Mouse (Mus musculus) liver, embryonic 12.5 days (tissue): ENCODE results near the gene Cdhr3. TPM values are rescaled to one million over a fixed set of nuclear protein-coding genes. Genes with fewer than 3 reads are reported as not detected.

Experiments used
- ATAC-seq: fragments of 200-750 bp; cut with Nextera tagmentation; 2 replicates; pipeline ENCODE4 v1.8.0; 2017; ENCODE audit warnings: moderate number of reproducible peaks, mild to moderate bottlenecking, moderate library complexity
- H3K27ac ChIP-seq: fragments of 300-500 bp; sonication (generic); 2 replicates; pipeline ENCODE4 v1.5.1; 2016; ENCODE audit warnings: mild to moderate bottlenecking
- H3K27me3 ChIP-seq: fragments of 300-500 bp; sonication (generic); replicated peaks from 2 replicates; pipeline ENCODE4 v1.6.1; 2016; ENCODE audit warnings: mild to moderate bottlenecking, moderate library complexity
- H3K36me3 ChIP-seq: fragments of 300-500 bp; sonication (generic); 2 replicates; pipeline ENCODE4 v1.6.1; 2016; ENCODE audit warnings: mild to moderate bottlenecking, moderate library complexity
- H3K4me1 ChIP-seq: fragments of 300-500 bp; sonication (generic); 2 replicates; pipeline ENCODE4 v1.6.1; 2016
- H3K4me2 ChIP-seq: fragments of 300-500 bp; sonication (generic); 2 replicates; pipeline ENCODE4 v1.6.1; 2016; ENCODE audit warnings: mild to moderate bottlenecking, moderate library complexity
- H3K4me3 ChIP-seq: fragments of 300-500 bp; sonication (generic); 2 replicates; pipeline ENCODE4 v1.5.1; 2016; ENCODE audit warnings: mild to moderate bottlenecking, moderate library complexity
- H3K9ac ChIP-seq: fragments of 300-500 bp; sonication (generic); 2 replicates; pipeline ENCODE4 v1.6.1; 2016; ENCODE audit warnings: mild to moderate bottlenecking, moderate library complexity
- H3K9me3 ChIP-seq: fragments of 300-500 bp; sonication (generic); replicated peaks from 2 replicates; pipeline ENCODE4 v1.6.1; 2016; ENCODE audit warnings: mild to moderate bottlenecking, moderate library complexity
- WGBS: fragments of 180-500 bp; shearing (Covaris S2); methylation state at CpG from one replicate; pipeline ENCODE4 v1.1.7; 2016; ENCODE audit not compliant: insufficient replicate concordance; 5-methylcytosine and 5-hydroxymethylcytosine counted together
- polyA plus RNA-seq: library from polyadenylated mRNA; unstranded; fragments of >200 nt; fragmentation: Nextera tagmentation; extraction: Ambion mirVana; gene quantifications from 2 replicates; pipeline ENCODE4 v1.2.1, GENCODE M21; 2016

The Cdhr3 gene
- polyA plus RNA-seq, 1 experiment from 2014 or later: not detected

- Histone ChIP-seq H3K36me3 (no peaks in the 10 kb centered on the region), H3K27me3 (peaks cover 3% of the 10 kb centered on the region; the same call in 1 of the 2 replicates), H3K27ac (no peak overlapping the region), H3K9ac (no peak overlapping the region), H3K4me3 (no peak overlapping the region), H3K4me2 (no peak overlapping the region), H3K4me1 (0 out of 2 replicates have a peak, but pooled peaks cover 6% of the 10 kb centered on the region), H3K9me3 (no peaks in the 10 kb centered on the region)
- 80% methylated on average over 7 of the region's 7 CpGs for WGBS
- ATAC-seq: no peak
Observed at GRCm38 (mm10) chr12:33046434-33046833, 46.2 kb downstream of the Cdhr3 start.

DNA sequence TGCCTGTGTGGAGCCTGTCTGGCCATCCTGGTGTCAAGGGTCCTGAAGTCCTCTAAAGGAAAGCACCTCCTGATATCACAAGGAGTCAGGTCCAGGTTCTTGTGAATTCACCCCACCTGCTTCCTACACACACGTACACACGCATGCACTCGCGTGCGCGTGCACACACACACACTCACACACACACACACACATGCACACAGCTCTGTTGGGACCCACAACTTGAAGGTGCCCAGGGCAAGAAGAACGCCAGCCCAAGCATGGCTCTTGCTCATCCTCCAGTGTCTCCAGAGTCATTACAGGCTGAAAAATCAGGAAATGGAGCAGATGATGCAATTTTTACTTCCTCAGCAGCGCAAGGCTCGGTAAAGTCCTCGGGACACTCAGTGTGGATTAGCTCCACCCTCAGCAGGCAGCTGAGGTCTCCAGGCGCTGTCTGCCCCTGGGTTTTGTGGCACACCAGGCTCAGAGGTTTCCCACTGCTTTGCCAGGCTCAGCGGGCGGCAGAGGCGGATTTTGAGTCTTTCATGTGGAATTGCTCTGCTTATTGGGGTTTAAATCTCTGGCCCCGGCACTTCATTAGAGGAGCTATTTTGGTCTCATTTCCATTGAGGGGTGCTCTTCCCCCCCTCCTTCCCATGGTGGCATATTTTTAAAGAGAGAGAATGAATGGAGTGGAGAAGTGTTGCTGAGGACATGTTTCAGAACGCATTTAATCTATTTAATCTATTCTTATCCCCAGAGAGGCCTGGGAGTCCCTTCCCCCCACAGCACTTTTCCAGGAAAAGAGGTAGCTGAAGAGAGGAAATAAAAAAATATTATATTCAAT, 46.9 kb downstream of the Cdhr3 start:
- peaks cover 3% of the 10 kb centered on the region; the same call in 1 of the 2 replicates for H3K27me3 ChIP-seq
- H3K36me3 ChIP-seq: no peaks in the 10 kb centered on the region
- no peaks in the 10 kb centered on the region for H3K9me3 ChIP-seq
- 0 out of 2 replicates have a peak, but pooled peaks cover 6% of the 10 kb centered on the region for H3K4me1 ChIP-seq
- WGBS: 47% methylated on average over 16 of the region's 16 CpGs
- no peak for ATAC-seq
- H3K4me2 ChIP-seq: 0 out of 2 replicates have a peak overlapping the region, but pooled peaks have one; percentile 16
- no peak overlapping the region for H3K9ac ChIP-seq
- H3K4me3 ChIP-seq: no peak overlapping the region
- H3K27ac ChIP-seq: no peak overlapping the region

DNA sequence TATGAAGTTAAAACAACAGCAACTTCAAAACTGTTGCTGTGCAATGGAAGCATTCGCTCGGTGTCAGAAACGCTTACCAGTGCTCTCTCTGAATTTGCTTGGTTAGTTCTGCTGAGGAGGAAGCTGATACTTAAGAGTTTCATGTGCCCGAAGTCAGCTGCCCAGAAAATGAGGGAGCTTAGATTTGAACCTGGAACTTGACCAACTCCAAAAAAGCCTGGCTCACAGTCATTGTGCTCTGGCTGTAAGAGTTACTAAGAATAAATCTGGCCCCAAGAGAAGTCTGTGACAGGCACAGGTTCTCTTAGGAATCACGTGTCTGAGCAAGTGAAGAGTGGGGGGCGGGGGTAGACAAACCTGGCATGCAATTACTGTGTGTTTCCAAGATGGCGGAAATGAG, 51.2 kb downstream of the Cdhr3 start:
- WGBS: 67% methylated on average over 7 of the region's 7 CpGs
- no peak overlapping the region for H3K27ac ChIP-seq

DNA sequence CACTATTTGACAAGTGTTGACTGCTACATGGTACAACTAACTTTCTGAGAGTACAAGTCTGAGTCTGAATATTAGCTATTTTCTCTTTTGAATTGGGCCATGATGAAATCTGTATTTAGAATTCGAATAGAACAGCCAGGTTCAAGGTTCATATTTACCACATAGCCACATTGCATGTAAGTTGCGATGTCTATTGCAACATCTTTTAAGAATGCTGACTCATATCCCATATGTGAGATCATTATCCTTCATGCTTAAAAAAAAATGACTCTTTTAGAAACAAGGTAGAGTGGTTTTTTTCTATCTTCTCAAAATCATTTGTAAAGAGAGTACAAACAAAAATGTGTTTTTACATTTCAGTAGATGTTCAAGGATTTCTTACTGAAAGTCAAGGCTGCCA, 51.9 kb downstream of the Cdhr3 start:
- Histone ChIP-seq H3K9ac (no peak overlapping the region), H3K27ac (no peak overlapping the region), H3K27me3 (peaks cover 9% of the 10 kb centered on the region; the same call in 1 of the 2 replicates), H3K4me2 (no peak overlapping the region), H3K4me3 (no peak overlapping the region), H3K4me1 (peaks cover 5% of the 10 kb centered on the region; the same call in 1 of the 2 replicates), H3K9me3 (no peaks in the 10 kb centered on the region), H3K36me3 (no peaks in the 10 kb centered on the region)
- 49% methylated on average over 2 of the region's 2 CpGs for WGBS
- ATAC-seq: no peak

More for the DNA sequence above, 51.2 kb downstream of the Cdhr3 start:
- no peak overlapping the region for H3K4me3 ChIP-seq
- no peaks in the 10 kb centered on the region for H3K9me3 ChIP-seq
- ATAC-seq: no peak
- H3K4me2 ChIP-seq: no peak overlapping the region
- H3K36me3 ChIP-seq: no peaks in the 10 kb centered on the region
- 0 out of 2 replicates have a peak, but pooled peaks cover 3% of the 10 kb centered on the region for H3K27me3 ChIP-seq
- H3K4me1 ChIP-seq: 0 out of 2 replicates have a peak, but pooled peaks cover 6% of the 10 kb centered on the region
- H3K9ac ChIP-seq: no peak overlapping the region

DNA sequence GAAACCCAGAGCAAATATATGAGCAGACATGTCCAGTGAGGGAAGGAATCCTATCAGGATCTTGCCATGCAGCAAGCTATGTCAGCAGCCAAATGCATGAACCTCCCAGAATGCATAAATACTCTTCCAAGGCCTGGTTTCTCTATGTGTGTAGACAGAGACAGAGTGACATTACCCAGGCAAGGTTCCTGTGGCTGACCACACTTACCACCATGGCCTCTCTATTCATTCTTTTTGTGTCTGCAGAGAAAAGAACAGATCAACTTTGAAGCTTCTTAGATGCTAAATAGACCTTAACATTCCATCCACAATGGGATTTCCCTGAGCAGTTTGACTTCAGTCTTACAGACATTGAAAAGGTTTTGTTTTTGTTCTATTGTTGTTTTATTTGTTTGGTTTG, 54.0 kb downstream of the Cdhr3 start:
- no peak overlapping the region for H3K9ac ChIP-seq
- H3K27me3 ChIP-seq: peaks cover 21% of the 10 kb centered on the region; the same call in 1 of the 2 replicates
- H3K27ac ChIP-seq: no peak overlapping the region
- H3K4me1 ChIP-seq: no peaks in the 10 kb centered on the region; the same call in 1 of the 2 replicates
- H3K36me3 ChIP-seq: no peaks in the 10 kb centered on the region
- no peak overlapping the region for H3K4me2 ChIP-seq
- ATAC-seq: no peak
- H3K4me3 ChIP-seq: no peak overlapping the region
- no peaks in the 10 kb centered on the region for H3K9me3 ChIP-seq

GRCm38 (mm10) chr12:33035719-33036521, 56.8 kb downstream of the Cdhr3 start:
- peaks cover 21% of the 10 kb centered on the region; the same call in 1 of the 2 replicates for H3K27me3 ChIP-seq
- no peak for ATAC-seq
- peak overlapping the region; percentile 4; the same call in 1 of the 2 replicates for H3K4me2 ChIP-seq
- WGBS: 21% methylated on average over 21 of the region's 21 CpGs
- no peak overlapping the region for H3K4me3 ChIP-seq
- no peak overlapping the region for H3K9ac ChIP-seq
- no peak overlapping the region for H3K27ac ChIP-seq
- H3K4me1 ChIP-seq: no peaks in the 10 kb centered on the region; the same call in 1 of the 2 replicates
- no peaks in the 10 kb centered on the region for H3K36me3 ChIP-seq
- H3K9me3 ChIP-seq: no peaks in the 10 kb centered on the region

DNA sequence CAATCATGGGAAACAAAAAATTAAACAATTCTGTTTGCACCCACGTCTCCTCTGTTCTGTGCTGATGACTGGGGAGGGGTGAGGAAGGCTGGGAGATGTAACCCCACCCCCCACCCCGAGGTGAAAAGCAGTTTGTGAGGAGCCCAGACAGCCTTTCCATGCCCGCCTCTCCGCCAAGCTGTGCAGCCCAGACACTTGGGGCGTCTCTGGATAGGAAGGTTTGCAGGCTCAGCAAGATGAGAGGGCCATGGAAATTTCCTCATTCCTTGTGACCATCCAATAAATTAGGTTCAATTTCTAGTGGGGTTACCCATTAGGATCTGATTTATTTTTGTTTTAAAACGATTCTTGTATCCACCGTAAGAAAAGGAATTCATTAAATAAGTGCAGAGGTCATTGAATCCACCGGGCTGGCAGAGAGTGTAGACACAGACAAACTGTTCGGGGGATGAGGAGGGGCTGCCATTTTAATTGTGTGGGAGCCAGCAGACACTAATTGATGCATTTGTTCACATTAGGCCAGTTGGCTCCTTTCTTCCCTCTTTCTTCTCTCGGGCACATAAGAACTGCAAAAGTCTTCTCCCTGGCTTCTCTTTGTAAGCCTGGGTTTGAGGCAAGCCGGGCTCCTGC, 57.5 kb downstream of the Cdhr3 start:
- ATAC-seq: no peak
- Histone ChIP-seq H3K36me3 (no peaks in the 10 kb centered on the region), H3K4me1 (no peaks in the 10 kb centered on the region; the same call in 1 of the 2 replicates), H3K9me3 (no peaks in the 10 kb centered on the region), H3K27me3 (peaks cover 21% of the 10 kb centered on the region; the same call in 1 of the 2 replicates), H3K9ac (no peak overlapping the region), H3K4me3 (no peak overlapping the region), H3K4me2 (no peak overlapping the region), H3K27ac (no peak overlapping the region)
- 42% methylated on average over 11 of the region's 11 CpGs for WGBS

DNA sequence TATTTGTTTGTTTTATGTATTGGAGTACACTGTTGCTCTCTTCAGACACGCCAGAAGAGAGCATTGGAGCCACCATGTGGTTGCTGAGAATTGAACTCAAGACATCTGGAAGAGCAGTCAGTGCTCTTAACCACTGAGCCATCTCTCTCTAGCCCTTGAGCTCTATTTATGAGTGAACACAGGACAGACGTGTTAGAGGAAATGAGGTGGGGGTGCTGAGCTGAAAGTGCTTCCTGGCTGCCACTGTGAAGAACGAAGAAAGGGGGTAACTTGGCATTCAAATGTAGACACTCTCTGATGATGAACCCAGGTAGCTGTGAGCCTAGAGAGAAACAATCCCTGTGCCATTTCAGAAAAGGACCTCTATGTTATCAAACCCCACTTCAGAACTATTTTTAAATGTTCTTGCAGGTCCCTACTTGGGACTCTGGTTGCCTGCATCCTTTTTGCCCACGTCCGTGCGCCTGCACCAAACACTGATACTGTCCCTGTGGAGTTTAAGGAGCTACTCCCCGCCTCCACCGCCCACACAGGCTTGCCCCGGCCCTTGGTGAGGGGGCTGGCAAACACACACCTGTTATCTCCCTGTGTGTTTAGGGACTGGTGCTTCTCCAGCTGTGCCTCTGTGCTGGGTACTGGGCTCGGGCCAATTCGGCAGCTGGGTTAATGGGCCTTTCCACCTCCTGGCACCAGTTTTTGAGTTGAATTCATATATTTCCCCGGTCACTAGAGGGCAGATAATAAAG, 58.2 kb downstream of the Cdhr3 start:
- Histone ChIP-seq H3K9me3 (no peaks in the 10 kb centered on the region), H3K4me2 (no peak overlapping the region), H3K4me3 (no peak overlapping the region), H3K36me3 (no peaks in the 10 kb centered on the region), H3K27ac (no peak overlapping the region), H3K4me1 (no peaks in the 10 kb centered on the region; the same call in 1 of the 2 replicates), H3K9ac (no peak overlapping the region), H3K27me3 (peaks cover 21% of the 10 kb centered on the region; the same call in 1 of the 2 replicates)
- no peak for ATAC-seq
- WGBS: 46% methylated on average over 12 of the region's 12 CpGs

- Histone ChIP-seq H3K36me3 (no peaks in the 10 kb centered on the region), H3K4me3 (no peak overlapping the region), H3K27me3 (peaks cover 30% of the 10 kb centered on the region), H3K4me1 (no peaks in the 10 kb centered on the region; the same call in 1 of the 2 replicates), H3K27ac (no peak overlapping the region), H3K9ac (no peak overlapping the region), H3K9me3 (no peaks in the 10 kb centered on the region), H3K4me2 (no peak overlapping the region)
- no peak for ATAC-seq
- WGBS: 58% methylated on average over 6 of the region's 6 CpGs
Observed at GRCm38 (mm10) chr12:33033221-33033620, 59.5 kb downstream of the Cdhr3 start.

DNA sequence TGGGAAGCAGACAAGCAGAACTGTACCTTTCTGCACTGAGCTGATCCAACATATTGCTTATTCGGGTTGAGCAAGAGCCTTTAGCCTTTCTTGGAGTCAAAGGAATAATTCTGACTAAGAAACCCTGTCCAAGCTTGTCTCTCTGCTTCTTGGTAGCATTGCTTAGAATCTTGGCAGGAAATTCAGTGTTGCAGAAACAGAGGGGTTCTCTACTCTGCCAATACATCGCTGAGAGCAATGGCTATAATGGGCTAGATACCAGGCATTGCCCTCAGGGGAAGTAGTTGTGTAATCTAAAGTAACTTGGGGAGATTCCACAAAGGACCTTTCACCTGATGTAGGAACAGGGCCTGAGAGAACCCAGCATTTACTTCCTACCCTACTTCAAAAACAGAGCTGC, 62.1 kb downstream of the Cdhr3 start:
- H3K4me2 ChIP-seq: no peak overlapping the region
- no peak overlapping the region for H3K4me3 ChIP-seq
- no peaks in the 10 kb centered on the region for H3K9me3 ChIP-seq
- 56% methylated on average over 2 of the region's 2 CpGs for WGBS
- H3K36me3 ChIP-seq: no peaks in the 10 kb centered on the region
- ATAC-seq: no peak
- H3K27me3 ChIP-seq: peaks cover 29% of the 10 kb centered on the region
- no peaks in the 10 kb centered on the region for H3K4me1 ChIP-seq
- H3K27ac ChIP-seq: no peak overlapping the region
- H3K9ac ChIP-seq: no peak overlapping the region

GRCm38 (mm10) chr12:33030066-33030465, 62.6 kb downstream of the Cdhr3 start:
- peaks cover 24% of the 10 kb centered on the region for H3K27me3 ChIP-seq
- no peak for ATAC-seq
- no peaks in the 10 kb centered on the region for H3K36me3 ChIP-seq
- H3K4me2 ChIP-seq: no peak overlapping the region
- no peak overlapping the region for H3K27ac ChIP-seq
- 73% methylated on average over 13 of the region's 13 CpGs for WGBS
- no peaks in the 10 kb centered on the region for H3K4me1 ChIP-seq
- no peak overlapping the region for H3K9ac ChIP-seq
- no peaks in the 10 kb centered on the region for H3K9me3 ChIP-seq
- no peak overlapping the region for H3K4me3 ChIP-seq
